Mouse (Mus musculus): Measurements from ENCODE around the gene Ccdc126. TPM values are rescaled to one million over a fixed set of nuclear protein-coding genes. Genes with fewer than 3 reads are reported as not detected.

The Ccdc126 gene
- total and polyA plus RNA-seq, 3 experiments, result 2.3 to 6.1 (median 2.8) TPM

GRCm38 (mm10) chr6:49378328-49378727 is 59.3 kb downstream of the Ccdc126 start:
- no peaks in the 10 kb centered on the region for H3K36me3 ChIP-seq (replicated peaks in 1 of 2; ENCODE audit: control insufficient read depth in 1 of 2, insufficient read depth in 1 of 2, low read length in 1 of 2)
- no peaks in the 10 kb centered on the region for H3K4me1 ChIP-seq (ENCODE audit: control insufficient read depth in 1 of 2, insufficient read depth in 2 of 2)
- no peak overlapping the region for H3K4me3 ChIP-seq (replicated peaks in 1 of 3; ENCODE audit: low read depth in 2 of 3, low read length in 2 of 3, poor library complexity in 1 of 3)
- H3K9ac ChIP-seq (ENCODE audit: insufficient read depth, low read depth), result no peak overlapping the region
- no peaks in the 10 kb centered on the region for H3K79me2 ChIP-seq (replicated peaks; ENCODE audit: control insufficient read depth, extremely low read depth, insufficient read depth, poor library complexity, severe bottlenecking)
- H3K4me2 ChIP-seq (ENCODE audit: insufficient read depth, low read depth, poor library complexity, severe bottlenecking), result no peak overlapping the region
- DNase-seq (ENCODE audit: extremely low read depth), result no peak
- TF ChIP-seq JUND (conservative IDR thresholded peaks at IDR 0.05; ENCODE audit: low read depth, low read length), result no peak
- no peaks in the 10 kb centered on the region for H3K9me3 ChIP-seq (replicated peaks; ENCODE audit: low read length)
- dilution Hi-C loops (cut with MboI; ENCODE audit: extremely low pct_ligation_motif_present, extremely low pct_unique_long_range_greater_than_20kb, low sequenced_read_pairs) (no loop called here), in situ Hi-C loops (cut with MboI; ENCODE audit: low pct_ligation_motif_present, low pct_unique_long_range_greater_than_20kb, low sequenced_read_pairs) (no loop called here)
- no peaks in the 10 kb centered on the region for H3K27me3 ChIP-seq (replicated peaks)
- no peak overlapping the region for H3K27ac ChIP-seq (ENCODE audit: insufficient read depth, low read depth)

Other genes with a start within 250 kb of the Ccdc126 start
- gene Malsu1, start 245.5 kb upstream of the Ccdc126 start, total RNA-seq (2012; rRNA removed), result 35.4 and 39.0 TPM in 2 replicates
- gene Malsu1, start 245.5 kb upstream of the Ccdc126 start, total RNA-seq (2014; rRNA removed), result 57.1 and 59.6 TPM in 2 replicates
- gene Malsu1, start 245.5 kb upstream of the Ccdc126 start, polyA plus RNA-seq (2012; ENCODE audit: insufficient read length, low read depth), result 73.5 and 78.7 TPM in 2 replicates
- 18.4 TPM in 2 replicates for gene Igf2bp3, start 104.3 kb upstream of the Ccdc126 start, total RNA-seq (2012; rRNA removed)
- gene Igf2bp3, start 104.3 kb upstream of the Ccdc126 start, total RNA-seq (2014; rRNA removed), result 35.6 and 39.1 TPM in 2 replicates
- 22.0 and 23.1 TPM in 2 replicates for gene Igf2bp3, start 104.3 kb upstream of the Ccdc126 start, polyA plus RNA-seq (2012; ENCODE audit: insufficient read length, low read depth)
- 55.4 and 78.8 TPM in 2 replicates for gene Tra2a, start 55.2 kb upstream of the Ccdc126 start, total RNA-seq (2012; rRNA removed)
- gene Tra2a, start 55.2 kb upstream of the Ccdc126 start, total RNA-seq (2014; rRNA removed), result 120 and 142 TPM in 2 replicates
- gene Tra2a, start 55.2 kb upstream of the Ccdc126 start, polyA plus RNA-seq (2012; ENCODE audit: insufficient read length, low read depth), result 95.1 and 103 TPM in 2 replicates
- gene Fam221a, start 48.5 kb downstream of the Ccdc126 start, total RNA-seq (2012; rRNA removed), result not detected in 2 replicates
- not detected in 2 replicates for gene Fam221a, start 48.5 kb downstream of the Ccdc126 start, total RNA-seq (2014; rRNA removed)
- not detected in 2 replicates for gene Fam221a, start 48.5 kb downstream of the Ccdc126 start, polyA plus RNA-seq (2012; ENCODE audit: insufficient read length, low read depth)
- gene Stk31, start 76.3 kb downstream of the Ccdc126 start, total RNA-seq (2012; rRNA removed), result not detected in 2 replicates
- gene Stk31, start 76.3 kb downstream of the Ccdc126 start, total RNA-seq (2014; rRNA removed), result not detected in 2 replicates
- gene Stk31, start 76.3 kb downstream of the Ccdc126 start, polyA plus RNA-seq (2012; ENCODE audit: insufficient read length, low read depth), result not detected in 2 replicates

Measured in CH12.LX (cell line).